Mouse (Mus musculus) MEL (cell line): ENCODE data around the gene Macrod2. TPM values are rescaled to one million over a fixed set of nuclear protein-coding genes. Genes with fewer than 3 reads are reported as not detected.

ENCODE experiments used
- DNase-seq: peaks from one replicate; pipeline ENCODE4 v3.0.0; 2011; ENCODE audit warnings: low read depth, low spot score
- H3K27ac ChIP-seq: 2 replicates; pipeline ENCODE4 v1.5.1; 2012; ENCODE audit warnings: low read depth, mild to moderate bottlenecking, control low read depth, low read length, moderate library complexity; ENCODE audit not compliant: control insufficient read depth
- H3K27me3 ChIP-seq, 2 experiments: fragments of 150-350 bp in 1 of 2; sonication (generic) in 1 of 2; 2 replicates each; pipeline ENCODE4 v1.6.1; 2012; ENCODE audit warnings: low read length in 2 of 2, mild to moderate bottlenecking in 2 of 2, improper control_type of control experiment in 1 of 2, moderate library complexity in 1 of 2; ENCODE audit not compliant: insufficient read depth in 2 of 2, control insufficient read depth in 1 of 2
- H3K36me3 ChIP-seq, 2 experiments: 2 replicates each; pipeline ENCODE4 v1.6.1; 2012 to 2014; ENCODE audit warnings: low read length in 2 of 2, improper control_type of control experiment in 1 of 2, inconsistent platforms in 1 of 2, mild to moderate bottlenecking in 1 of 2; ENCODE audit not compliant: insufficient read depth in 2 of 2, control insufficient read depth in 1 of 2
- H3K4me1 ChIP-seq, 2 experiments: fragments of 150-350 bp in 1 of 2; sonication (generic) in 1 of 2; 2 replicates each; pipeline ENCODE4 v1.6.1; 2012; ENCODE audit warnings: low read length in 2 of 2, improper control_type of control experiment in 1 of 2, mild to moderate bottlenecking in 1 of 2; ENCODE audit not compliant: insufficient read depth in 2 of 2, control insufficient read depth in 1 of 2
- H3K4me3 ChIP-seq, 2 experiments: fragments of 150-350 bp in 1 of 2; sonication (generic) in 1 of 2; 2 replicates each; pipeline ENCODE4 v1.5.1; 2012; ENCODE audit warnings: low read depth in 2 of 2, low read length in 2 of 2, mild to moderate bottlenecking in 2 of 2, moderate library complexity in 2 of 2, control low read depth in 1 of 2, improper control_type of control experiment in 1 of 2; ENCODE audit not compliant: control insufficient read depth in 1 of 2, insufficient read depth in 1 of 2
- H3K79me2 ChIP-seq: 2 replicates; pipeline ENCODE4 v1.6.1; 2012; ENCODE audit warnings: mild to moderate bottlenecking, low read length, moderate library complexity; ENCODE audit not compliant: control insufficient read depth, poor library complexity, insufficient read depth
- H3K9ac ChIP-seq: 2 replicates; pipeline ENCODE4 v1.6.1; 2012; ENCODE audit warnings: low read depth, mild to moderate bottlenecking, control low read depth, low read length, moderate library complexity; ENCODE audit not compliant: control insufficient read depth, poor library complexity, severe bottlenecking
- H3K9me3 ChIP-seq: fragments of 150-350 bp; sonication (generic); replicated peaks from 2 replicates; pipeline ENCODE4 v1.6.1; 2012; ENCODE audit warnings: mild to moderate bottlenecking, low read length, improper control_type of control experiment, moderate library complexity; ENCODE audit not compliant: insufficient read depth
- CHD1 ChIP-seq: IDR thresholded peaks from 2 replicates; pipeline ENCODE4 v1.6.1; 2012; ENCODE audit warnings: low read depth, mild to moderate bottlenecking, inconsistent platforms, low read length, improper control_type of control experiment
- CHD2 ChIP-seq: IDR thresholded peaks from 2 replicates; pipeline ENCODE4 v1.6.1; 2011; ENCODE audit warnings: low read length, improper control_type of control experiment
- CTCF ChIP-seq, 3 experiments: IDR thresholded peaks in 2 of 3; conservative IDR thresholded peaks in 1 of 3; 2 replicates each; pipeline ENCODE4 v1.5.1; 2011 to 2012; ENCODE audit warnings: low read length in 3 of 3, low read depth in 2 of 3, mild to moderate bottlenecking in 2 of 3, improper control_type of control experiment in 1 of 3, inconsistent platforms in 1 of 3, mixed read lengths in 1 of 3, moderate library complexity in 1 of 3; ENCODE audit not compliant: control insufficient read depth in 1 of 3, insufficient read depth in 1 of 3, poor library complexity in 1 of 3, severe bottlenecking in 1 of 3
- E2F4 ChIP-seq: IDR thresholded peaks from 2 replicates; pipeline ENCODE4 v1.6.1; 2011; ENCODE audit warnings: low read depth, low read length, improper control_type of control experiment, borderline replicate concordance
- EP300 ChIP-seq, 2 experiments: IDR thresholded peaks; 2 replicates each; pipeline ENCODE4 v1.6.1; 2011; ENCODE audit warnings: improper control_type of control experiment in 2 of 2, low read length in 2 of 2, low read depth in 1 of 2, mild to moderate bottlenecking in 1 of 2
- ETS1 ChIP-seq: IDR thresholded peaks from 2 replicates; pipeline ENCODE4 v1.6.1; 2012; ENCODE audit warnings: low read depth, mild to moderate bottlenecking, inconsistent platforms, low read length, improper control_type of control experiment, moderate library complexity
- GABPA ChIP-seq: IDR thresholded peaks from 2 replicates; pipeline ENCODE4 v1.6.1; 2012; ENCODE audit warnings: low read depth, mild to moderate bottlenecking, inconsistent platforms, low read length, improper control_type of control experiment, moderate library complexity
- GATA1 ChIP-seq: IDR thresholded peaks from 2 replicates; pipeline ENCODE4 v1.6.1; 2011; ENCODE audit warnings: low read depth, low read length, improper control_type of control experiment
- JUND ChIP-seq: IDR thresholded peaks from 2 replicates; pipeline ENCODE4 v1.6.1; 2011; ENCODE audit warnings: low read depth, mild to moderate bottlenecking, improper control_type of control experiment, low read length
- MAX ChIP-seq: IDR thresholded peaks from 2 replicates; pipeline ENCODE4 v1.6.1; 2011; ENCODE audit warnings: low read length, improper control_type of control experiment
- MAZ ChIP-seq: IDR thresholded peaks from 2 replicates; pipeline ENCODE4 v1.6.1; 2012; ENCODE audit warnings: low read depth, mild to moderate bottlenecking, inconsistent platforms, low read length, improper control_type of control experiment
- MYB ChIP-seq: IDR thresholded peaks from 2 replicates; pipeline ENCODE4 v1.6.1; 2011; ENCODE audit warnings: mild to moderate bottlenecking, low read depth, low read length, improper control_type of control experiment
- NRF1 ChIP-seq: IDR thresholded peaks from 2 replicates; pipeline ENCODE4 v1.6.1; 2014; ENCODE audit warnings: low read depth, mild to moderate bottlenecking, inconsistent platforms, low read length, improper control_type of control experiment, moderate library complexity; ENCODE audit not compliant: poor library complexity, insufficient read depth, severe bottlenecking
- POLR2A ChIP-seq, 2 experiments: IDR thresholded peaks; 2 replicates each; pipeline ENCODE4 v1.6.1; 2011 to 2012; ENCODE audit warnings: low read length in 2 of 2, mild to moderate bottlenecking in 2 of 2, control low read depth in 1 of 2, improper control_type of control experiment in 1 of 2, low read depth in 1 of 2, moderate library complexity in 1 of 2; ENCODE audit not compliant: control insufficient read depth in 1 of 2, insufficient read depth in 1 of 2, poor library complexity in 1 of 2
- POLR2AphosphoS2 ChIP-seq: IDR thresholded peaks from 2 replicates; pipeline ENCODE4 v1.6.1; 2011; ENCODE audit warnings: low read length, improper control_type of control experiment
- POLR2AphosphoS5 ChIP-seq: IDR thresholded peaks from 2 replicates; pipeline ENCODE4 v1.6.1; 2012; ENCODE audit warnings: low read depth, borderline replicate concordance, mild to moderate bottlenecking, inconsistent platforms, low read length, moderate library complexity, mixed read lengths
- RAD21 ChIP-seq: IDR thresholded peaks from 2 replicates; pipeline ENCODE4 v1.6.1; 2011; ENCODE audit warnings: mild to moderate bottlenecking, low read depth, low read length, improper control_type of control experiment
- RCOR1 ChIP-seq: IDR thresholded peaks from 2 replicates; pipeline ENCODE4 v1.6.1; 2012; ENCODE audit warnings: low read depth, mild to moderate bottlenecking, inconsistent platforms, low read length, improper control_type of control experiment
- SIN3A ChIP-seq: IDR thresholded peaks from 2 replicates; pipeline ENCODE4 v1.6.1; 2012; ENCODE audit warnings: low read length, improper control_type of control experiment, inconsistent platforms
- TBP ChIP-seq: IDR thresholded peaks from 2 replicates; pipeline ENCODE4 v1.8.0; 2011; ENCODE audit warnings: low read depth, low read length, improper control_type of control experiment
- TCF12 ChIP-seq: IDR thresholded peaks from 2 replicates; pipeline ENCODE4 v1.6.1; 2014; ENCODE audit warnings: low read depth, mild to moderate bottlenecking, inconsistent platforms, low read length, improper control_type of control experiment, moderate library complexity
- USF1 ChIP-seq: IDR thresholded peaks from 2 replicates; pipeline ENCODE4 v1.6.1; 2014; ENCODE audit warnings: low read depth, mild to moderate bottlenecking, inconsistent platforms, low read length, improper control_type of control experiment, moderate library complexity
- USF2 ChIP-seq, 2 experiments: IDR thresholded peaks; 2 replicates each; pipeline ENCODE4 v1.6.1; 2011 to 2012; ENCODE audit warnings: improper control_type of control experiment in 2 of 2, low read length in 2 of 2, borderline replicate concordance in 1 of 2, inconsistent platforms in 1 of 2, low read depth in 1 of 2, mild to moderate bottlenecking in 1 of 2; ENCODE audit not compliant: insufficient read depth in 1 of 2
- ZC3H11A ChIP-seq: IDR thresholded peaks from 2 replicates; pipeline ENCODE4 v1.6.1; 2012; ENCODE audit warnings: low read depth, mild to moderate bottlenecking, inconsistent platforms, low read length, improper control_type of control experiment
- ZKSCAN1 ChIP-seq: IDR thresholded peaks from 2 replicates; pipeline ENCODE4 v1.6.1; 2012; ENCODE audit warnings: low read depth, mild to moderate bottlenecking, inconsistent platforms, low read length, improper control_type of control experiment, moderate library complexity
- ZMIZ1 ChIP-seq: IDR thresholded peaks from 2 replicates; pipeline ENCODE4 v1.6.1; 2012; ENCODE audit warnings: low read depth, mild to moderate bottlenecking, inconsistent platforms, low read length, improper control_type of control experiment, moderate library complexity
- polyA plus RNA-seq, 2 experiments: library from polyadenylated mRNA; stranded (reverse) in 1 of 2; unstranded in 1 of 2; fragments of >175 nt in 1 of 2; fragments of >200 nt in 1 of 2; gene quantifications; 2 replicates each; pipeline versions ENCODE4 v1.2.1 to v1.2.4; 2012; ENCODE audit warnings: low replicate concordance in 2 of 2, low read depth in 1 of 2; ENCODE audit not compliant: insufficient read length in 2 of 2, insufficient read depth in 1 of 2, missing spikeins in 1 of 2
- total RNA-seq: library from RNA; depleted of rRNA; stranded (reverse); fragments of 300-350 nt; gene quantifications from 2 replicates; pipeline ENCODE4 v1.2.3, GENCODE M21; 2012

The Macrod2 gene
- total and polyA plus RNA-seq, 3 experiments: not detected

DNA sequence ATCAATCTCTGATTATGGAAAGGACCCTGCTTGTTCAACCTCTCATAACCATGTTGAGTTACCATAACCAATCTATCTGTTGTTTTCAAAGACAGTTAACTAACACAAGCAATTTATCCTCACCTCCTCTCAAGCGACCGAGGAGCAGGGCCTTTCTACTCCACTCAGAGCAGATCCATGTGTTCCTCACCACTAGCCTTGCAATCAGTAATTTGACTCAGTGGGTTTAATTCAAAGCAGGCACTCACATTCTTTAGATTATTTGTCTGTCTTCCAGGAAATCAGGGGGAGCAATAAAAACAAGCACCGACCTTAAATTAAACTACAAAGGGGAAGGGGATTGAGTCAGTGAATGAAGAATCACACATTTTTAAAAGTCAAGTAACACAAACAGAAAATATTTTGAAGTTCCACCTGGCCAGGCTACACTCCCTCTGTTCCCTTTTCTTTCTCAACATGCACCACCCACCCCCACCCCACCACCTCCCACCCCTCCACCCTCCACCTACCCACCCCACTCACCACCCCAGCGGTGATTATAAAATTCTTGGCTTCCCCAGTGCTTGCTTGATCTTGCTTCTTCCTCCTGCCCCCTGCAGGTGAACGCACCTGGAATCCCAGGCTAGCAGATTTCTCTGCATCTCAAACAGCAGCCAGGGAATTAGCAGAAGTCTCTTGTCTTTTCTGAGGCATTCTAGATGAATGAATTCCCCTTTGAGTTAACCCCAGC is 839.8 kb downstream of the Macrod2 start:
- Histone ChIP-seq H3K4me1 (no peaks in the 10 kb centered on the region), H3K9me3 (no peaks in the 10 kb centered on the region), H3K9ac (no peak overlapping the region), H3K79me2 (no peaks in the 10 kb centered on the region), H3K4me3 (no peak overlapping the region), H3K27me3 (no peaks in the 10 kb centered on the region), H3K36me3 (no peaks in the 10 kb centered on the region), H3K27ac (no peak overlapping the region)
- DNase-seq: no peak
- TF ChIP-seq RCOR1 (no peak), ZMIZ1 (no peak), USF2 (IDR thresholded peaks at IDR 0.05; ENCODE audit: borderline replicate concordance in 1 of 2, insufficient read depth in 1 of 2, low read depth in 1 of 2, low read length in 2 of 2) (no peak)

DNA sequence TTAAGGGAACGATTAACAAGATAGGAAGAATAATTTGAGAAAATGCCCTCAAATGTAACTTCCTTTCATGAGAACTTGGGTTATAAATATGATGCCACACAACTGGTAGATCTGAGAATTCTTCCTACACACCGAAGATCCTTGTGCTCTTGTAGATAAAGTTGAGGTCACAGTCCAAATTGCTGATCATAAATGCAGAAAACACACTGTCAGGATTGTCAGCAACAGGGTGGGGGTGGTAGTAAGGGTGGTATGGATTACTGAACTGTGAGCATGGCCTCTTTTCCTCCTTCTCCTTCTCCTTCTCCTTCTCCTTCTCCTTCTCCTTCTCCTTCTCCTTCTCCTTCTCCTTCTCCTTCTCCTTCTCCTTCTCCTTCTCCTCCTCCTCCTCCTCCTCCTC is 852.6 kb downstream of the Macrod2 start:
- H3K27me3 ChIP-seq: no peaks in the 10 kb centered on the region

DNA sequence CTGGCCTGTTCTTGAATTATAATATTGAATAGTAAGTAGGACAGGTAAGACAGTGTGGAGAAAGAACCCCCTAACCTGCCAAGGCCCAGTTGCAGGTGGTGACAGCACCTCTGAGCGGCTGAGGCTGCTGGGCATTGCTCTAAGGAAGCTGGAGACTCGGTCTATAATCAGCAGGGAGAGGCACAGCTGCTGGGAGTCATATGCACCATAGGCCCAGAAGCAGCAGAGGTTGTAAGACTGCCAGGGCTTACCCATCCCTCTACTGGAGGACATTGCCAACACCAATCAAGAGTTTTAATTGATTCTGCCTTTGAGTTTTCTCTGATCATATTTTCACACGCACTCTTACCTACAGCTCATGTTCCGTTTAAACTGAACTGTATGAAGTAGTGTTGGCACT is 869.5 kb downstream of the Macrod2 start:
- no peaks in the 10 kb centered on the region for H3K27me3 ChIP-seq
- no peak overlapping the region for H3K4me3 ChIP-seq
- H3K9me3 ChIP-seq: no peaks in the 10 kb centered on the region
- no peaks in the 10 kb centered on the region for H3K4me1 ChIP-seq
- TF ChIP-seq USF2 (IDR thresholded peaks at IDR 0.05; ENCODE audit: borderline replicate concordance in 1 of 2, insufficient read depth in 1 of 2, low read depth in 1 of 2, low read length in 2 of 2) (no peak), POLR2A (IDR thresholded peaks at IDR 0.05; ENCODE audit: control insufficient read depth in 1 of 2, insufficient read depth in 1 of 2, low read depth in 1 of 2, low read length in 2 of 2, poor library complexity in 1 of 2) (no peak), EP300 (IDR thresholded peaks at IDR 0.05; ENCODE audit: low read depth in 1 of 2, low read length in 2 of 2) (no peak), USF1 (no peak), ETS1 (no peak), RAD21 (no peak), POLR2AphosphoS5 (no peak), ZMIZ1 (no peak), MYB (no peak), MAZ (no peak), CHD2 (no peak), CTCF (IDR thresholded peaks at IDR 0.05 in 2 of 3, conservative IDR thresholded peaks at IDR 0.05 in 1 of 3; ENCODE audit: control insufficient read depth in 1 of 3, insufficient read depth in 1 of 3, low read depth in 2 of 3, low read length in 3 of 3, poor library complexity in 1 of 3, severe bottlenecking in 1 of 3) (no peak), ZC3H11A (no peak), TCF12 (no peak), NRF1 (no peak), MAX (no peak), ZKSCAN1 (no peak)
- no peak overlapping the region for H3K9ac ChIP-seq
- no peaks in the 10 kb centered on the region for H3K79me2 ChIP-seq
- DNase-seq: no peak
- no peaks in the 10 kb centered on the region for H3K36me3 ChIP-seq
- no peak overlapping the region for H3K27ac ChIP-seq

More for the DNA sequence above, 852.6 kb downstream of the Macrod2 start:
- Histone ChIP-seq H3K36me3 (no peaks in the 10 kb centered on the region), H3K27ac (no peak overlapping the region), H3K9me3 (no peaks in the 10 kb centered on the region), H3K9ac (no peak overlapping the region), H3K79me2 (no peaks in the 10 kb centered on the region), H3K4me1 (no peaks in the 10 kb centered on the region), H3K4me3 (no peak overlapping the region)
- no peak for TF ChIP-seq CTCF (IDR thresholded peaks at IDR 0.05 in 2 of 3, conservative IDR thresholded peaks at IDR 0.05 in 1 of 3; ENCODE audit: control insufficient read depth in 1 of 3, insufficient read depth in 1 of 3, low read depth in 2 of 3, low read length in 3 of 3, poor library complexity in 1 of 3, severe bottlenecking in 1 of 3)
- TF ChIP-seq GATA1: no peak
- no peak for TF ChIP-seq JUND
- TF ChIP-seq TBP: no peak
- TF ChIP-seq E2F4: no peak
- no peak for TF ChIP-seq USF2 (IDR thresholded peaks at IDR 0.05; ENCODE audit: borderline replicate concordance in 1 of 2, insufficient read depth in 1 of 2, low read depth in 1 of 2, low read length in 2 of 2)
- TF ChIP-seq ETS1: no peak
- no peak for TF ChIP-seq SIN3A
- no peak for TF ChIP-seq POLR2AphosphoS2
- TF ChIP-seq GABPA: no peak
- TF ChIP-seq MYB: no peak
- TF ChIP-seq CHD1: no peak
- no peak for DNase-seq
